Mouse (Mus musculus) thymus, postnatal 14 days (tissue): ENCODE data around the gene Mysm1.
A peak's percentile ranks its signal among the peaks of the same experiment; 100 is the strongest.

Experiments used
- DNase-seq: peaks from one replicate; pipeline ENCODE4 v3.0.0; 2021

The Mysm1 gene

GRCm38 (mm10) chr4:94978590-94979499, at the start of gene Mysm1:
Gene Mysm1, minus strand, starts transcription at chr4:94979100.
- peak; percentile 97 for DNase-seq

GRCm38 (mm10) chr4:95025847-95026600, 47.1 kb upstream of the Mysm1 start:
- no peak for DNase-seq

DNA sequence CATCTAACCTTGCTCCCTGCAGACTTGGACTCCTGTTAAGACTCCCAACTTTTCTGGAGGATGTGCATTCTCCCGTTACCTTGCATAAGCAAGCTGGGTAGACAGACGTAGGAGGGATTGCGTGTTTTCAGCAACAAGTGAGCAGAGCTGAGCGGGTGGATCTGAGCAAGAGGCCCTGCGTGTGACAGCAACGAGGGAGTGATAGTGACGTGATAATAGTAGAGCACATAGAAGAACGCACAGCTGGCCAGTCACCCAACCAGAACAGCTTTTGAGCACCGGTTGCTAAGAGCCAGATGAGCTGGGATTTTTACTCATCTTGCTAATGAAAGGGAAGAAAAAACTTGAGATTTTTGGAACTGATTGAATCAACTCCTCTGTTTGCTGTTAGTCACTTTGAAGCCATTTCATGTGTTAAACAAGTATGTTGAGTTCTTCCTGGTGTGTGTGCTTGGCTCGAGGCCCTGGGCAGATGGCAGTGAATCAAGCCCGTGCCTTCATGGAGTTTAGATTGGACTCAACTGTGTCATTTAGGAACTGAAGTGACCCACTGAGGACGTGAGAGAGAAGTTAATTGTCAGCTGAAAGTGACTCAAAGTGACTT, 44.6 kb upstream of the Mysm1 start:
- DNase-seq: no peak

- no peak for DNase-seq
Measured at GRCm38 (mm10) chr4:95021649-95022637, 43.0 kb upstream of the Mysm1 start.

- no peak for DNase-seq
Measured at GRCm38 (mm10) chr4:95020201-95020600, 41.3 kb upstream of the Mysm1 start.

GRCm38 (mm10) chr4:95018221-95018620, 39.3 kb upstream of the Mysm1 start:
- no peak for DNase-seq

- DNase-seq: no peak
Measured at GRCm38 (mm10) chr4:95012706-95013105, 33.8 kb upstream of the Mysm1 start.

GRCm38 (mm10) chr4:95012256-95012655, 33.4 kb upstream of the Mysm1 start:
- DNase-seq: no peak

DNA sequence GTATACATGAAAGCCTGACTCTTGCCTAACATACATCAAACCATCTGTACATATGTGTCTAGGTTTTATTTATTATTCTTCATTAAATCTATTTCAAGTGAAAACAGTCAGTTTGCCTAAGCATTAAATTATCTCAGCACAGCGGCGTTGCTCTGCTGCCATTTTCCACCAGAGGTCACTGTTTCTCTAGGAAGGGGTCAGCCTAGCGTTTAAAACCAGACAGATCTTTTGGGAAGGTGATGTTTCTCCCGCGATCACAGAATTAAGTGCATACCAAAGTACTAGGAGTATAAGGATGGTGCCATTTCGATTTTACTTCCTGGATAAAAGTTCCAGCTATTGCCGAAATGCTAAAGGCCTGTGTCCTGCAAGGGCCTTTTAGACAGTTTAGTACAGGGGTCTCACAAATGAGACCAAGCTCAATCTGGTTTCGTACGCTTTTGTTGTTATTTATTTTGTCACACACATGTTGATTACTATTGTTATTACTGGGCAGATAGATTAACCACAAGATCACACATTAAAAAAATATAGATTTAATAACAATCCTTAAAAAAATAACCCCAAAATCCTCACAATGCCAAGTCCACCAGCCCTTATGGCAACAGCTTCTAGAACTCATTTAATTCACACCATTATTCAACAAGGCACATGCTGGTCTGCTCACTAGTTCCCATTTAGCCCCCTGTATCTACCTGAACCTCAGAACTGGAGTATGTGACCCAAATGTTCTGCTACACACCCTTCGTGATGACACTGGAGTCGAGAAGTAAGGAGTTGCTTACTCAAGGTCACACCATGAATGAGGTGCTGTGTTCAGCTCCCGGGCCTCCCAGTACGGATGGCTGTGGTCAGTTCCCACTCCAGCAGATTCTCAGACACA, 29.5 kb upstream of the Mysm1 start:
- peak; percentile 69 for DNase-seq

DNA sequence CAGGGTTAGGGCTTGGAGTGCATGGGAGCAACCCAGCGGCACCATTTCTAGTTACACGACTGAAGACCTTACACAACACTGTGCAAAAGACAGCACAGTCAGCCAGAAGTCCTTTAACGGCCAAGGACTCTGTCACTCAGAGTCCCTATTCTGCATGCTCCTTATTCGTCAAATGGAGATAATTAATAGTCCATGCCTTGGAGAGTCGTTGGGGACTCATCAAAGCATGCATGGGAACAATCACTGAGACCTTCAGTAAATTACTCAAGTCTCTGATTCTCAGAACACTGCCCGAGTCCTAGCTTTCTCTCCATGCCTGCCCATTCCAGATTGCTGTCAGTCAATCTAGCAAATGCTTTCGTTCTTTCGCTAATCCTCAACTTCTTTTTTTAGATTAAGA, 28.9 kb upstream of the Mysm1 start:
- DNase-seq: no peak

- no peak for DNase-seq
Measured at GRCm38 (mm10) chr4:95005251-95005830, 26.4 kb upstream of the Mysm1 start.

DNA sequence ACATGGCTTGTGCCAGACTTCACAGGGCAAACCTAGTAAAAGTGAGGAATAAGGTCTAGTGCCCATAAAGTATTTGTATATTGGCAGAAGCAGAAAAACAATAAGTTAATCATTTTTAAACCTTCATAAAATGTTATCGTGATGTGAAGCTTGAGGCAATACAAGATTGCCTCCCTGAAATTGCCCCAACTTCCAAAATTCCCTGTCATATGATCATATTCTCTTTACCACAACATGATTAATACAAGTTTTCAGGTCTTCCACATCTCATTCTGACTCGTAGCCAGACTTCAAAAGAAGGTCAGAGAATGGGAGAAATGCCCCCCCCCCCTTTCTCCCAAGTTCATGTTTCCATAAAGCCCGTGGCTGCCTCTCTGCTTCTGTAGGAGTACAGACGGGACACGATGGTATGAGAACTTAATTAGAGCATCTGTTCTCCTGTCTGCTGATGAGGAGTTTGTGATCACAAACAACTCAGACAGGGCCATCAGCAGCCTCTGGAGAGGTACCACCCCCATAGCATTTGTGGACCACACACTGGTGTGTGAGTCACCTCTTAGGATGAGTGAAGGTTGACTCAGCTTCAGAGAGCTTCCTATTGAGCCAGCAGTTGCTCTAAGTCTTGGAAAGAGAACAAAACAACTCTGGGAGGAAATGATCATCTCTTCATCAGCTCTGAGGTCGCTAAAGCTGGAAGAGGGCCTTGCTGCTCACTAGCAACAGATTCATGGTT, 22.3 kb upstream of the Mysm1 start:
- DNase-seq: no peak

GRCm38 (mm10) chr4:95000147-95000546, 21.2 kb upstream of the Mysm1 start:
- no peak for DNase-seq

DNA sequence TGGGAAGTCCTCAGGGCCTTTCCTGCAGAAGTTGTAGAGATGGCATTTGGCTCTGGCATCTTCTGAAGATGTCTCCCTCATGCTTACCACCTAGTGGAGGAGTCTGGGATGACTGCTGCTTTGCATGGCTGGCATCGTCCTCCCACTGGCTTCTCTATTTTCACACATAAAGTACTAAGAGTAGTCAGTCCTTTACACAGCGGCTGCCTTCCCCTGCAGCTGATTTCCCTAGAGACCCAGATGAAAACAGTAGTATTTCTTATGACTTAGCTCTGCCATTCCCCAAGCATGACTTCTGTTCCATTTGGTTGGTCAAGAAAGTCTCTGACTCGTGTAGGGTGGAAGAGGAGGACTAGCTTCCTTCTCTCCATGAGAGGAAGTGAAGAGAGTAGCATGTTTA, 20.3 kb upstream of the Mysm1 start:
- DNase-seq: peak; percentile 20

GRCm38 (mm10) chr4:94995862-94996261, 17.0 kb upstream of the Mysm1 start:
- DNase-seq: no peak

DNA sequence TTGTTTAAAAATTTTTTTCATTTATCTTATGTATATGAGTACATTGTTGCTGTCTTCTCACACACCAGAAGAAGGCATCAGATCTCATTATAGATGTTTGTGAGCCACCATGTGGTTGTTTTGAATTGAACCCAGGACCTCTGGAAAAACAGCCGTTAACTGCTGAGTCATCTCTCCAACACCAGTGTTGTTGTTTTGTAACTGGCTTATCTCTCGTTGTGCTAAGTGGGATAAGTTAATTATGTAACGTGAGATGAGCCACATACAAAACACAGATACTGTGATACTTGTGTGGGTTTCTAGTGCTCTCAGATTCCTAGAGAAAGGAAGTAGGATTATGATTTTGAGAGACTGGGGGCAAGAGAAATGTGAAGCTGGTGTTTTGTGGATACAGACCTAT, 11.3 kb upstream of the Mysm1 start:
- DNase-seq: no peak

DNA sequence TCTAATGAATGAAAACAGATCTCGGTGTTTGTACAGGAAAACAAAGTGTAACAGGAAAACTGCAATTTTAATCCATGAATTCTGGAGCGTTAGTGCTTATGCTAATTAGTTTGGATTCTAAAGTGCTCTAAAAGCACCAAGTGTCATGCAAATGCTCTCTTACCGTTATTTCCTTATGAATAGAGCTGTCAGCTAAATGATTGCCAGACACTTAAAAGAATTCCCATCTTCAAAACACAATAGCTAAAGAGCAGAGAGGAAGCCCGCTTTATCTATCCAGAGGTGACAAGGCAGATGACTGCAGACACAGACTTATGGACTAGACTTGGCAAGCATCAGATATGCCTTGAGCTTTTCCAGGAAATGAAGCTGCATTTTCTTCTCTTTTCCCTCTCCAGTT, 8.8 kb upstream of the Mysm1 start:
- no peak for DNase-seq

DNA sequence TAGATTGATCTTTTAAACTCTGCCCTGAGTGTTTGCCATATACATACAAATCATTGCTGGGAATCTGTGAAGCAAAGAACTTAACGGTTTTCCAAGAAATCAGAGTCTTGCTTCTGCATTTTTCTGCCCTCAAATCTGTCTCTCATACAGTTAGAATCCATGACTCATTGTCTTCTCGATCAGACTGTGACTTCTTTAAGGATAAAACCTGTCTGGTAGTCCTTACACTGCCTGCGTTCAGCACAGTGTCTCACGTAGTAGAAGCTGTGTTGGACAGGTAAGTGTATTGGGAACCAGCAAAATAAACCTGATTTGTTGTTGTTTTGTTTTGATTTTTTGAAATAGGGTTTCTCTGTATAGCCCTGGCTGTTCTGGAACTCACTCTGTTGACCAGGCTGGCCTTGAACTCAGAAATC, 608 bp upstream of the Mysm1 start:
- DNase-seq: peak; percentile 5

GRCm38 (mm10) chr4:94973321-94973720, 5.6 kb downstream of the Mysm1 start:
- DNase-seq: no peak

DNA sequence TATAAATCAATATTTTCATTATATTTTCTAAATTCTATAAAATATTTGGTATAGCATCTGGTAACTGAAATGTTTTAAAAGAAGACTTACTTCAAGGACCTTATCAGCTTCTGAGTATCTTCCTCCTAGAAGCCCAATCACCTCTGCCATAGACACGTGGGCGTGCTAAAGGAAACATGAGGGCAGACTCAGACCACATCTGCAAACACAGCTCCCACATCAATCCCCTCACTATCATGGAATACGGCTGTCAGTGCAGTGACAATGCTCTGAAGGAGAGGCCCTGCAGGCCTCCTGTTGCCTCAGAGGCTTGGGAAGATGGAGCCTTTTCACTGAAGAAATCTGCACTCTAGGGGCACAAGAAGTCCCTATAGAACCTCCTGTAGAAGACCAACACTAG, 26.1 kb downstream of the Mysm1 start:
- no peak for DNase-seq
